Mouse (Mus musculus) kidney, adult 8-10 months (tissue): ENCODE measurements at regions not wholly inside any gene's neighbourhood (a gene's known extent, or its start where the extent isn't known, plus 50 kb on each side); places are given as distances from the start of the nearest gene placed in this dataset.

Experiments used
- DNase-seq, 2 experiments: peaks; one replicate each; pipeline ENCODE4 v3.0.0; 2022

DNA sequence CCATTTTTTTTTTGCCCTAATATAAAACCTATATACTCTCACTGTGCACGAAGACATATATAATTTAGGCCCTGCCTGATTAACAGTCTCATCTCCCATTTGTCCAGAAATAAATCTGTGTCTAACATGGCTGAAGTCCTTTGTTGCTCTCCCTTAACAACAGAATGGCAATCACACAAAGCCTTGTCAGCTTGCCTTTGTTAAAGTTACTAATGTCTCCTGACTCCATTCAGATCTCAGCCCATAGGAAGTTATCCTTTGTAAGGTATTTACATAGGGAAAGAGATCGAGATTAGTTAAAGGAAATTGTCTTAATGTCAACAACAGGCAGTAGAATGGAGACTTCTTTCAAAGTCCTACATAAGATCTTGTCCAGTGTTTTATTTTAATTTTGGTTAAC, 809.2 kb downstream of the Robo1 start:
- no peak for DNase-seq

DNA sequence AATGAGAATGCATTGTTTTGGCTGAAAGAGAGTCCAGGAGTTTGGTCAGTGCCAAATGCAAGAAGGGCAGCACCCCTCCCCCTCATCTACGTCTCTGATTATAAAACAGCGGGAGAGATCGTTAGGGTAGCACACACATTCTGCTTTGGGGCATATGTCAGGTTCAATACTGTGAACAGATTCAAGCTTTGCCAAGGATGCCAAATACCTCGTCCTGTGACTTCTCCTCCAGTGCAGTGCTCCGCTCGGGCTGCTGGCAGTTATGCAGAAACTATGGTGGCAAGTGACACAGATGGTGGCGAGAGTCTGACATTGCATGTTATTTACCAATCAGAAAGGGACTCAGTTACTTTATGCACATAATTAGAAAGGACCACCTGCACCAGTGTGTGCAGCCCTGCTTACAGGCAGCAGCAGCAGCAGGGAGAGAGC, 799.9 kb downstream of the Robo1 start:
- DNase-seq: no peak

DNA sequence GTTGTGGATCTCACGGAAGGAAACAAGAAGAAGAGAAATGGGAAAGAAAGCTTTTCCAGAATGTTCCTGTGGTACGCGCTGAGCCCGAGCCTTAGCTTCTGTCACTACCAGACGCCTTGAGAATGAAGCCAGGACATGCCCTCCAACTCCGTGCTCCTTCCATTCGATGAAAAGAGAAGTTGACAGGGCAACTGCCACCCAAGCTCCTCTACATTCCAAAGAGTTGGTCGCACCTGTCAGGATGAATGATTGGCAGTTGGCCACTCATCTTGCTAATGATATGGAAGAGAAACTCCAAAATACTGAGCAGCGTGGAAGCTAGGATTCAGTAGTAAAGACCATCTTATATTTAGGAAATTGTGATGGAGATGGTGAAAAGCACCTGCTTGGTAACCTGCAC, 799.5 kb downstream of the Robo1 start:
- DNase-seq: no peak

DNA sequence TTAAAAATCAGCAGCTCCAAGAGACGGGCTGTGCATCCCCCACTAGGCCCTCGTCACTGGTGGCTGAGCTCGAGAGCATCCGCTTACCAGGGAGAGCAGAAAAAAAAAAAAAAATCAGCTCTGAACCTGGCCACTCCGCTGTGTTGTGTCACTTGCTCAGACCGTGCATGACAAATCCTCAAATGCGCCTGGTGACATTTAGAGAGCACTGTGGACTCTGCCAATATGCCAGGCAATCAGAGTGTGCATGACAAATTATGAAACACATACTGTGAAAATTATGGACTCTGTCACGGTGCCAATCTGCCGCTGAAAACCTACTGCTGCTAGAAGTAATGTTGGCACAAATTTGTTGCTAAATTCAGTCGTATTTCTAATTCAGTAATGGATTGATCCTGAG, 797.4 kb downstream of the Robo1 start:
- DNase-seq: no peak

DNA sequence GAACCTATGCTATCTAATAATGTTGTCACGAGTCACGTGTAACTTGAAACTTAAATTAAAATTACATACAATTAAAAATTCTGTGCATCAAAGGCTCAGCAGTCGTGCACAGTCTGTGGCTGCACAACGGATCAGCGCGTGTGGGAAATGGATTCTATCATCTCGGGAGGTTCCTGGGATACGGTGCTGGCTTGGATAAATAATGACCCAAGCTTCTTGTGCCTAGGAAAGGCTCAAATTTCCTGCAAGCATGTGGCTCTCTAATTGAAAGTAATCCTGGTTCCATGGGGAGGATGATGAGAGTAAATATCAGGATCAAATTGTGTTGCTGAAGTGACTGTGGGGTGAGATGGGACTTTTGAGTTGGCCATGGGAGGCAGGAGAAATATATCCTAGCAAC, 792.2 kb downstream of the Robo1 start:
- no peak for DNase-seq

DNA sequence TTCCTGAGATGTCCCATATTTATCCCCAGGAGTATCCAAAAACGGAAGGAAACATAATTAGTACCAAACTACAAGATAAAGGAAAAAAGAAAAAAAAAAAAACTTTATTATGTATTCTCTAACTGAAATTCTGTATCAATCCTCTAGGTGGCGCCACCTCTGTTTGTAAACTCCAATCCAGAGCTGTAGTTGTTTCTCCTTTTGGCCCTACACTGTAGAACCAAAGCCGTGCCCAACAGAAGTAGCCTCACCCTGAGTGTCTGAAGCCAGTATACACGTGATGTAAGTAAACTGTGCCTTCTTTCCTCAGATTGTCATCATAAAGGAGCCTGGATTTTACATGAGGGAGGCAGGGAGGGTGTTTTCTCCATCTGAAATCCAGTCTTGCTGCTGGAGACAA, 790.7 kb downstream of the Robo1 start:
- no peak for DNase-seq

DNA sequence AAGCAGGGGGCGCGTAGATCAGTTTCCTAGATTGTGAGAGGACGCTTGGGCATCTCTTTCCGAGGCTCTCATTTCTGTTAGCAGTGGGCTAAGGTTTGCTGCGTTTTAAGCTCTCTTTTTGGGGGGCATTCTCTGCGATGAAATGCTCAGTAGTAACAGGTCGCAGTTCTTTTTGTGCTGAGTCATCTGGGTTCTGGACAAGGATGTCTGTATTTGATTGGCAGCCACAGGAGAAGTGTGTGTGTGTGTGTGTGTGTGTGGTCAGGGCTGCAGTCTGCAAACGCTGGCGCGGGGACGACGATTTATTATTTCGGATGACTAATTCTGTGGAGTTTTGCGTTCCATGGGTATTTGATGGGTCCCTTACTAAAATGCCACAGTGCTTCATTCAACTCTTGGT, 789.1 kb downstream of the Robo1 start:
- no peak for DNase-seq

DNA sequence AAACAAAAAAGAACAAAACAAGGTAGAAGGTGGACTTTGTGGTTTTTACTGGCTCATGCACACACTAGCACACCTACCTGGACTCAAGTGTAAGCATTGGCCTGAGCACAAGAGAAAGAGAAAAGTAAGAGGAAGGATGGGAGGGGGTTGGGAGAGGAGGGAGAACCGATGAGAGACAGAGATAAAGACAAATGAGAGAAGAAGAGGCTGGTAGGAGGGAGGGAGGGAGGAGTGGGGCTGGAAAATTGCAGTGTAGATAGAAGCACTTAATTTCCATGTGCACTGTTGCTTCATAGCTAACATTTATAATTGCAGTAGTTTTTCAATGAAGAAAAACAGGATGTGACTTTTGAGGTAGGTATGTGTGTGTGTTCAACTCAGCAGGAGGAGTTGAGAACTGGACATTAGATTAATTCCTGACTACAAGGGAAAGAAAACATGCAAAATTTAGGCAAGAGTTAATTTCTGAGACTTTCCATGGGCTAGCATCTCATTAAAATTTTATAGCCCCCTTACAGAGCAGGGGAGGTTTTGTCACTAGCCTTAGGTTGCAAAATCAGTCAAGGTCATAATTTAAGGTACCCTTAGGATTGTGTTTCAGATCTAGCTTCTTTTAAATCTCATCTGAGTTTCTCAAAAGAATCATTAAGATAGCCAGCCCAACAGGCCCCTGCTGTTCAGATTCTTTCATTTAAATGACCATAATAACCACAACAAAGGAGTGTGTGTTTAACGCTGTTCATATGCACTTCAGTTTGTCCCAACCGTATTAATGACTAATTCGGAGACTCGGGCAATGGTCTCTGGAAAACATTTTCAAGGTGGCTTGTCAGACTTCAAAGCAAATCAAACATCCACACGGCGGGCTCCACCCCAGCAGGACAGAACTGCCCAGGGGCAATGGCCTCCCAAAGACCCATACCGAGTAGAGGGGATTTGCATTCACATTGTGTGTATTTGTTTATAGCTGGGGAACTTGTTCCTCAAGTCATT, 788.3 kb downstream of the Robo1 start:
- no peak for DNase-seq
